Mouse (Mus musculus) leukemia stem cell, adult 10-12 weeks (primary cell): ENCODE results near the gene Ccp110. TPM values are rescaled to one million over a fixed set of nuclear protein-coding genes. Genes with fewer than 3 reads are reported as not detected.

Experiments used
- polyA plus RNA-seq: library from polyadenylated mRNA; stranded (reverse); fragments of >175 nt; gene quantifications from 2 replicates; pipeline ENCODE4 v1.2.3, GENCODE M21; 2012; ENCODE audit warnings: low replicate concordance

Gene Ccp110
- polyA plus RNA-seq: 0.39 and 3.0 TPM in 2 replicates

GRCm38 (mm10) chr7:118712228-118713173, at the start of gene Ccp110:
Gene Ccp110, plus strand, starts transcription at chr7:118712552.

GRCm38 (mm10) chr7:118705101-118705961, 7.0 kb upstream of the Ccp110 start, which contains the start of gene Gde1:
Gene Gde1, minus strand, starts transcription at chr7:118705778.

GRCm38 (mm10) chr7:118739975-118740531, 27.7 kb downstream of the Ccp110 start, which contains the start of gene Vps35l:
Gene Vps35l, plus strand, starts transcription at chr7:118740226.

Other genes starting within 250 kb of the Ccp110 start
- 4.0 and 5.9 TPM in 2 replicates for gene Itpripl2, start 220.6 kb upstream of the Ccp110 start, polyA plus RNA-seq
- 9.6 and 9.7 TPM in 2 replicates for gene Coq7, start 179.2 kb upstream of the Ccp110 start, polyA plus RNA-seq
- not detected in 2 replicates for gene Tmc7, start 127.8 kb upstream of the Ccp110 start, polyA plus RNA-seq
- gene Tmc5, start 115.3 kb upstream of the Ccp110 start, polyA plus RNA-seq: not detected in 2 replicates
- 40.2 and 121 TPM in 2 replicates for gene Gde1, start 6.8 kb upstream of the Ccp110 start, polyA plus RNA-seq
- 8.6 and 15.1 TPM in 2 replicates for gene Vps35l, start 27.7 kb downstream of the Ccp110 start, polyA plus RNA-seq
- gene Iqck, start 143.2 kb downstream of the Ccp110 start, polyA plus RNA-seq: 0.45 TPM in 1 of 2 replicates, not detected in the other
- gene Knop1, start 143.7 kb downstream of the Ccp110 start, polyA plus RNA-seq: 4.2 and 7.1 TPM in 2 replicates